2 mouse cellular contexts compared by ENCODE assay signal in genomic region chr1:52529933-52530332, GRCm38 (mm10).
TF ChIP-seq lines count a peak whose summit lies in the region.

No protein-coding gene starts in this region.

TF ChIP-seq in CH12.LX, 34 proteins besides CTCF, POLR2A, EP300 and RAD21 (continued from another document):
- TF ChIP-seq JUND (conservative IDR thresholded peaks at IDR 0.05; ENCODE audit: low read depth, low read length) (no peak), TBP (conservative IDR thresholded peaks at IDR 0.05; ENCODE audit: low read depth, low read length) (no peak), MAFK (IDR thresholded peaks at IDR 0.05; ENCODE audit: insufficient replicate concordance, low read length) (no peak), MYC (IDR thresholded peaks at IDR 0.05; ENCODE audit: low read depth, low read length) (no peak), CHD2 (IDR thresholded peaks at IDR 0.05; ENCODE audit: low read length) (no peak), KAT2A (IDR thresholded peaks at IDR 0.05; ENCODE audit: insufficient replicate concordance, low read length) (no peak)

TF ChIP-seq in MEL, 35 proteins besides CTCF, POLR2A, EP300 and RAD21 (continued from another document):
- TF ChIP-seq ZNF384 (IDR thresholded peaks at IDR 0.05; ENCODE audit: low read depth, low read length) (no peak), NELFE (IDR thresholded peaks at IDR 0.05; ENCODE audit: low read depth, low read length) (no peak), GATA1 (IDR thresholded peaks at IDR 0.05; ENCODE audit: low read depth, low read length) (no peak), ZMIZ1 (IDR thresholded peaks at IDR 0.05; ENCODE audit: low read depth, low read length) (no peak)
